ENCODE assay signal across 26 mouse cellular contexts in the genomic region with DNA sequence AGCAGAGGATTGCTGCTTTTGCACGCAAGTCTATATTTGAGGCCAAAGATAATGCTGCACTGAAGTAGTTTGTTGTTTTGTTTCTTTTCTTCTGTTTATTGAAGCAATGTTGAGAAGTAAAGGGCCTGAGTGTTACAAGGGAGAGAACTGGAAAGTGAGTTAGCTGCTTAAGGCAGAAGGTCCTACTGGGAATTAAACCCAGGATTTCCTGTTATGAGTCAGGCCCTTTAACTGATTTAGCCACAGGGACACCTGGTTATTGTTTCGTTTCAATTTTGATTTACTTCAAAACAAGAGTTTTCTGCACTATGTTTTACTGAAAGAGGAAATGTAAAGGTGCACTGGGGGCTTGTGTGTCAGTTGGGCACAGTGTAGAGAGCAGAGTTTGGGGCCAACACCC.
"Had no signal": no experiment of that assay in that cellular context is flagged by ENCODE, and none has a peak within 500 bp of the region (broad histone marks: within the 10 kb centered on the region; RNA-seq: fewer than 3 reads in every experiment).

No protein-coding gene starts in this region.

- H3K27me3 ChIP-seq: embryonic facial prominence, embryonic 12.5 days; embryonic facial prominence, embryonic 13.5 days; embryonic facial prominence, embryonic 15.5 days; forebrain, embryonic 12.5 days; forebrain, embryonic 13.5 days; forebrain, embryonic 15.5 days had no signal

- H3K36me3 ChIP-seq: embryonic facial prominence, embryonic 10.5 days; embryonic facial prominence, embryonic 12.5 days; embryonic facial prominence, embryonic 13.5 days; embryonic facial prominence, embryonic 15.5 days; forebrain, embryonic 10.5 days; forebrain, embryonic 12.5 days; forebrain, embryonic 15.5 days had no signal

- DNase-seq: cerebellum, adult 9-11 months; cerebellum, postnatal 10 days; cerebellum, postnatal 14 days; cerebellum, postnatal 25 days; cerebellum, postnatal 36 days; embryo, embryonic 11 days; forebrain, postnatal 0 days; gastrocnemius, adult 2 months; gastrocnemius, postnatal 10 days; gastrocnemius, postnatal 14 days; gastrocnemius, postnatal 25 days; gastrocnemius, postnatal 36 days; heart, adult 11 months; heart, adult 18-20 months; heart, adult 2 months had no signal

- H3K4me3 ChIP-seq: embryonic facial prominence, embryonic 10.5 days; embryonic facial prominence, embryonic 12.5 days; embryonic facial prominence, embryonic 13.5 days; embryonic facial prominence, embryonic 15.5 days; erythroblast, embryonic 14.5 days; forebrain, embryonic 10.5 days; forebrain, embryonic 12.5 days; forebrain, embryonic 13.5 days; forebrain, embryonic 15.5 days; gastrocnemius, adult 2 months; heart, adult 2 months had no signal

- H3K9me3 ChIP-seq: embryonic facial prominence, embryonic 10.5 days; embryonic facial prominence, embryonic 12.5 days; embryonic facial prominence, embryonic 13.5 days; embryonic facial prominence, embryonic 15.5 days; forebrain, embryonic 10.5 days; forebrain, embryonic 12.5 days; forebrain, embryonic 13.5 days; forebrain, embryonic 15.5 days had no signal

- H3K27ac ChIP-seq: embryonic facial prominence, embryonic 10.5 days; embryonic facial prominence, embryonic 12.5 days; embryonic facial prominence, embryonic 13.5 days; embryonic facial prominence, embryonic 15.5 days; forebrain, embryonic 10.5 days; forebrain, embryonic 12.5 days; forebrain, embryonic 13.5 days; forebrain, embryonic 15.5 days; gastrocnemius, adult 2 months; heart, adult 2 months had no signal

- H3K4me2 ChIP-seq: embryonic facial prominence, embryonic 12.5 days; embryonic facial prominence, embryonic 13.5 days; embryonic facial prominence, embryonic 15.5 days; forebrain, embryonic 12.5 days; forebrain, embryonic 13.5 days; forebrain, embryonic 15.5 days had no signal

- H3K9ac ChIP-seq: embryonic facial prominence, embryonic 12.5 days; embryonic facial prominence, embryonic 13.5 days; embryonic facial prominence, embryonic 15.5 days; forebrain, embryonic 12.5 days; forebrain, embryonic 13.5 days; forebrain, embryonic 15.5 days; forebrain, postnatal 0 days had no signal

- H3K4me1 ChIP-seq: embryonic facial prominence, embryonic 10.5 days; embryonic facial prominence, embryonic 12.5 days; embryonic facial prominence, embryonic 13.5 days; embryonic facial prominence, embryonic 15.5 days; forebrain, embryonic 10.5 days; forebrain, embryonic 12.5 days; forebrain, embryonic 13.5 days; forebrain, embryonic 15.5 days had no signal

- ATAC-seq: forebrain, embryonic 13.5 days; forebrain, embryonic 14.5 days; forebrain, embryonic 15.5 days; forebrain, embryonic 16.5 days; forebrain, postnatal 0 days had no signal
